Comparison of ENCODE assay signal across 8 mouse cellular contexts in the genomic region with DNA sequence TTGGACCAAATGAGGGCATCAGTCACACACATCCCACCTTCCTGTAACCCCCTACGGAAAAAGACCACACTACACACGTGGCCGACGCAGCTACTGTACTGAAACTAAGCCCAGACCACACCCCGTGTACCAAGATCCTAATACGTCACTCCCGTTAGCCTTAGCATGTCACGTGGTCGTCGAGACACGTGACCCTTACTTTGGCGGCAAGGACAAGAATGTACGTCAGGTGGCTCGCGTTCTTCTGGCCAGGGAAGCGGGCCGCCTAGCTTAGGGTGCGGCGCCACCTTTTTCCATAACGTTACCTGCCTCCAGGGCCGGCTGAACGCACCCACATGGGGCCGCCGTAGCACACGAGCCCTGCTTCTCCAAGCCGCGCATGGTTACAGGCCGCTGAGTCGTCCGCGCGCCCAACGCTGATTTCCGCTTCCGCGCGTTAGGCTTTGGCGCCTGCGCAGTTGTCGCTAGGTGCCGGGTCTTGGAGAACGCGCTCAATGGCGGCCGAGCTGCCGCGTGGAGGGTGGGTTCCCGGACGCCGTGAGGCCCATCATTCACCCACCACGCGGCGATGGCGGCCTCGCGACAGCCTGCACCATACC. TPM values are rescaled to one million over a fixed set of nuclear protein-coding genes. Genes with fewer than 3 reads are reported as not detected.
DNase-seq lines count a peak whose midpoint lies in the region; ATAC-seq lines count a peak whose summit lies in the region.

A gene (minus strand): TSS at position 425 of the 599 bp plus-strand sequence.

- DNase-seq in T-cell, adult 2 months (ENCODE audit: low spot score): peak; percentile 93
- DNase-seq in cerebellum, postnatal 36 days: peak; percentile 94 to 96
- peak; percentile 95 for DNase-seq in frontal cortex, postnatal 36 days (ENCODE audit: low spot score in 2 of 2)
- DNase-seq in left cerebral cortex, adult 11 months (ENCODE audit: low spot score): peak; percentile 92
- peak; percentile 96 for DNase-seq in lung, postnatal 4 days
- peak; percentile 95 for DNase-seq in retina, postnatal 7 days (ENCODE audit: low read depth, low spot score)
- DNase-seq in urinary bladder, adult 2 months (ENCODE audit: low spot score): peak; percentile 92

- under 1% methylated on average over 56 of the region's 56 CpGs for WGBS in hindbrain, embryonic 15.5 days

- no peaks in the 10 kb centered on the region for H3K9me3 ChIP-seq in hindbrain, embryonic 15.5 days

- peak within 1 kb of the TSS; percentile 74 for H3K9ac ChIP-seq in hindbrain, embryonic 15.5 days

- ATAC-seq in hindbrain, embryonic 15.5 days (ENCODE audit: low FRiP score, low read depth): peak; percentile 98

- no peaks in the 10 kb centered on the region for H3K27me3 ChIP-seq in hindbrain, embryonic 15.5 days

- peak within 1 kb of the TSS; percentile 64 for H3K4me2 ChIP-seq in hindbrain, embryonic 15.5 days

- peak within 1 kb of the TSS; percentile 68 for H3K4me3 ChIP-seq in hindbrain, embryonic 15.5 days

- H3K27ac ChIP-seq in hindbrain, embryonic 15.5 days (replicated peaks): peak within 1 kb of the TSS; percentile 97

- H3K36me3 ChIP-seq in hindbrain, embryonic 15.5 days: peaks cover 7% of the 10 kb centered on the region

- H3K4me1 ChIP-seq in hindbrain, embryonic 15.5 days (replicated peaks): peaks cover 9% of the 10 kb centered on the region

RNA-seq across cellular contexts. Expression of the gene that starts here (rescaled TPM):
- 8.5 and 9.7 TPM in 2 replicates for polyA plus RNA-seq in hindbrain, embryonic 15.5 days (2015; fragmentation: Nextera tagmentation; extraction: Ambion mirVana)
- polyA plus RNA-seq in urinary bladder, adult 2 months (2012; rRNA removed): 4.7 and 6.3 TPM in 2 replicates

Comparison
In these comparisons a context has a peak if more than half of its experiments do, and no peak if none do; other contexts are left out.
1. Peak in every context shown above with its lines: DNase-seq, ATAC-seq, H3K4me3 ChIP-seq and H3K27ac ChIP-seq.